In genomic region chr5:96391086-96391485, GRCm38 (mm10) we compare ENCODE assay signal across 35 mouse cellular contexts. TPM values are rescaled to one million over a fixed set of nuclear protein-coding genes. Genes with fewer than 3 reads are reported as not detected.
"Had no signal": no experiment of that assay in that cellular context is flagged by ENCODE, and none has a peak within 500 bp of the region (broad histone marks: within the 10 kb centered on the region; RNA-seq: fewer than 3 reads in every experiment).

No protein-coding gene starts in this region.

- DNase-seq: left cerebral cortex, postnatal 4 days; liver, embryonic 13.5 days; liver, postnatal 0 days; lung, adult 18-20 months; lung, adult 2 months; lung, embryonic 14.5 days; lung, postnatal 10 days; lung, postnatal 14 days; lung, postnatal 36 days; lung, postnatal 4 days; midbrain, embryonic 14.5 days had no signal

- H3K9me3 ChIP-seq: limb, embryonic 10.5 days; limb, embryonic 12.5 days; limb, embryonic 15.5 days; lung, embryonic 15.5 days; midbrain, embryonic 12.5 days; midbrain, embryonic 13.5 days; midbrain, embryonic 15.5 days; neural tube, embryonic 12.5 days had no signal

- H3K4me1 ChIP-seq: limb, embryonic 15.5 days; liver, embryonic 12.5 days; liver, embryonic 13.5 days; liver, embryonic 15.5 days; megakaryocyte, embryonic 14.5 days; neural tube, embryonic 12.5 days had no signal

- H3K27me3 ChIP-seq: limb, embryonic 12.5 days; limb, embryonic 13.5 days; limb, embryonic 15.5 days; liver, embryonic 12.5 days; liver, embryonic 13.5 days; liver, embryonic 15.5 days; lung, embryonic 15.5 days; megakaryocyte, embryonic 14.5 days; midbrain, embryonic 12.5 days; midbrain, embryonic 13.5 days; midbrain, embryonic 15.5 days; neural tube, embryonic 12.5 days had no signal

- H3K9ac ChIP-seq: limb, embryonic 12.5 days; limb, embryonic 13.5 days; limb, embryonic 15.5 days; liver, embryonic 12.5 days; liver, embryonic 13.5 days; liver, embryonic 14.5 days; liver, embryonic 15.5 days; liver, postnatal 0 days; lung, embryonic 14.5 days; lung, embryonic 15.5 days; midbrain, embryonic 12.5 days; midbrain, embryonic 13.5 days; midbrain, embryonic 15.5 days; neural tube, embryonic 12.5 days had no signal

- H3K36me3 ChIP-seq: limb, embryonic 10.5 days; limb, embryonic 12.5 days; limb, embryonic 15.5 days; liver, embryonic 12.5 days; liver, embryonic 13.5 days; liver, embryonic 15.5 days; midbrain, embryonic 10.5 days; midbrain, embryonic 12.5 days; midbrain, embryonic 13.5 days; midbrain, embryonic 15.5 days; neural tube, embryonic 12.5 days had no signal

- ATAC-seq: liver, embryonic 12.5 days; liver, postnatal 0 days; lung, postnatal 0 days; midbrain, embryonic 13.5 days; midbrain, embryonic 15.5 days; midbrain, embryonic 16.5 days had no signal

- H3K4me2 ChIP-seq: limb, embryonic 12.5 days; limb, embryonic 13.5 days; limb, embryonic 15.5 days; liver, embryonic 11.5 days; liver, embryonic 12.5 days; liver, embryonic 13.5 days; liver, embryonic 15.5 days; lung, embryonic 14.5 days; lung, embryonic 15.5 days; midbrain, embryonic 11.5 days; midbrain, embryonic 12.5 days; midbrain, embryonic 13.5 days; midbrain, embryonic 15.5 days; neural tube, embryonic 12.5 days had no signal

- H3K4me3 ChIP-seq: limb, embryonic 10.5 days; limb, embryonic 12.5 days; limb, embryonic 13.5 days; limb, embryonic 15.5 days; liver, embryonic 12.5 days; liver, embryonic 13.5 days; liver, embryonic 15.5 days; lung, embryonic 15.5 days; megakaryocyte, embryonic 14.5 days; midbrain, embryonic 10.5 days; midbrain, embryonic 12.5 days; midbrain, embryonic 13.5 days; midbrain, embryonic 15.5 days; myocyte; neural tube, embryonic 12.5 days had no signal

- H3K27ac ChIP-seq: limb, embryonic 10.5 days; limb, embryonic 12.5 days; limb, embryonic 13.5 days; limb, embryonic 15.5 days; liver, embryonic 12.5 days; liver, embryonic 13.5 days; liver, embryonic 14.5 days; liver, embryonic 15.5 days; lung, embryonic 15.5 days; macrophage; midbrain, embryonic 10.5 days; midbrain, embryonic 12.5 days; midbrain, embryonic 13.5 days; midbrain, embryonic 15.5 days; neural tube, embryonic 12.5 days had no signal

RNA-seq across cellular contexts. Expression of gene Fras1, which starts 17.3 kb away (rescaled TPM):
- total RNA-seq: megakaryocyte progenitor cell, adult 5-6 weeks; megakaryocyte, adult 5-6 weeks; megakaryocyte-erythroid progenitor cell, adult 5-6 weeks; monocyte, adult 5-6 weeks had no signal
- polyA plus RNA-seq: macrophage had no signal
